Mouse (Mus musculus) neural tube, embryonic 14.5 days (tissue): ENCODE results near the gene Aldh18a1. TPM values are rescaled to one million over a fixed set of nuclear protein-coding genes. Genes with fewer than 3 reads are reported as not detected.

Experiments used
- ATAC-seq: fragments of 200-750 bp; cut with Nextera tagmentation; 2 replicates; pipeline ENCODE4 v1.8.0; 2017; ENCODE audit warnings: low read depth, mild to moderate bottlenecking, moderate TSS enrichment, moderate library complexity
- H3K27ac ChIP-seq: fragments of 300-500 bp; sonication (generic); 2 replicates; pipeline ENCODE4 v1.5.1; 2014; ENCODE audit warnings: low read depth, mild to moderate bottlenecking, control low read depth, low read length, moderate library complexity, mixed read lengths
- H3K27me3 ChIP-seq: fragments of 300-500 bp; sonication (generic); 2 replicates; pipeline ENCODE4 v1.6.1; 2014; ENCODE audit warnings: low read length; ENCODE audit not compliant: control insufficient read depth, insufficient read depth
- H3K36me3 ChIP-seq: fragments of 300-500 bp; sonication (generic); 2 replicates; pipeline ENCODE4 v1.6.1; 2014; ENCODE audit warnings: low read length, mixed read lengths; ENCODE audit not compliant: control insufficient read depth, insufficient read depth
- H3K4me1 ChIP-seq: fragments of 300-500 bp; sonication (generic); 2 replicates; pipeline ENCODE4 v1.6.1; 2014; ENCODE audit warnings: low read length; ENCODE audit not compliant: control insufficient read depth, insufficient read depth
- H3K4me2 ChIP-seq: fragments of 300-500 bp; sonication (generic); 2 replicates; pipeline ENCODE4 v1.6.1; 2014; ENCODE audit warnings: mild to moderate bottlenecking, low read depth, low read length, control low read depth
- H3K4me3 ChIP-seq: fragments of 300-500 bp; sonication (generic); 2 replicates; pipeline ENCODE4 v1.5.1; 2014; ENCODE audit warnings: low read depth, low read length, control low read depth, mixed read lengths
- H3K9ac ChIP-seq: fragments of 300-500 bp; sonication (generic); replicated peaks from 2 replicates; pipeline ENCODE4 v1.6.1; 2014; ENCODE audit warnings: low read depth, mild to moderate bottlenecking, control low read depth, low read length, mixed read lengths
- H3K9me3 ChIP-seq: fragments of 300-500 bp; sonication (generic); 2 replicates; pipeline ENCODE4 v1.6.1; 2016; ENCODE audit warnings: low read length; ENCODE audit not compliant: control insufficient read depth
- WGBS: fragments of 180-500 bp; shearing (Covaris S2); extraction: QIAGEN DNeasy Blood & Tissue Kit; methylation state at CpG from one replicate; pipeline ENCODE4 v1.1.7; 2014; 5-methylcytosine and 5-hydroxymethylcytosine counted together
- polyA plus RNA-seq: library from polyadenylated mRNA; unstranded; fragments of >200 nt; fragmentation: Nextera tagmentation; extraction: Ambion mirVana; gene quantifications from 2 replicates; pipeline ENCODE4 v1.2.1, GENCODE M21; 2014

Gene Aldh18a1
- polyA plus RNA-seq, 1 experiment from 2014 or later: 42.3 TPM

- no peaks in the 10 kb centered on the region for H3K9me3 ChIP-seq
- H3K4me2 ChIP-seq: no peak overlapping the region
- H3K4me3 ChIP-seq: no peak overlapping the region
- no peak overlapping the region for H3K27ac ChIP-seq
- 95% methylated on average over 3 of the region's 3 CpGs for WGBS
- no peak for ATAC-seq
- no peak overlapping the region for H3K9ac ChIP-seq
- H3K36me3 ChIP-seq: peaks cover 9% of the 10 kb centered on the region; the same call in 1 of the 2 replicates
- H3K27me3 ChIP-seq: no peaks in the 10 kb centered on the region
- no peaks in the 10 kb centered on the region for H3K4me1 ChIP-seq
Observed at GRCm38 (mm10) chr19:40595231-40595630, 7.0 kb upstream of the Aldh18a1 start.

- Histone ChIP-seq H3K9me3 (no peaks in the 10 kb centered on the region), H3K36me3 (no peaks in the 10 kb centered on the region), H3K4me2 (peak overlapping the region; percentile 81), H3K9ac (peak overlapping the region; percentile 72; the same call in 1 of the 2 replicates), H3K27me3 (no peaks in the 10 kb centered on the region), H3K27ac (peak overlapping the region; percentile 72), H3K4me3 (peak overlapping the region; percentile 73), H3K4me1 (peaks cover 9% of the 10 kb centered on the region)
- peak; percentile 1; the same call in 1 of the 2 replicates for ATAC-seq
- WGBS: 0% methylated on average over 10 of the region's 10 CpGs
Observed at GRCm38 (mm10) chr19:40589530-40589880, 1.2 kb upstream of the Aldh18a1 start.

- no peaks in the 10 kb centered on the region for H3K27me3 ChIP-seq
- H3K27ac ChIP-seq: peak overlapping the region; percentile 72
- H3K4me1 ChIP-seq: peaks cover 9% of the 10 kb centered on the region
- peak overlapping the region; percentile 73 for H3K4me3 ChIP-seq
- H3K9me3 ChIP-seq: no peaks in the 10 kb centered on the region
- WGBS: 1% methylated on average over 18 of the region's 18 CpGs
- peak overlapping the region; percentile 72 for H3K9ac ChIP-seq
- H3K36me3 ChIP-seq: no peaks in the 10 kb centered on the region
- peak; percentile 75 for ATAC-seq
- peak overlapping the region; percentile 81 for H3K4me2 ChIP-seq
Observed at GRCm38 (mm10) chr19:40588847-40589529, 725 bp upstream of the Aldh18a1 start.

- Histone ChIP-seq H3K9ac (peak overlapping the region; percentile 72), H3K36me3 (no peaks in the 10 kb centered on the region; the same call in 1 of the 2 replicates), H3K27me3 (no peaks in the 10 kb centered on the region), H3K4me1 (peaks cover 9% of the 10 kb centered on the region), H3K4me2 (peak overlapping the region; percentile 81), H3K9me3 (no peaks in the 10 kb centered on the region), H3K27ac (peak overlapping the region; percentile 52; the same call in 1 of the 2 replicates), H3K4me3 (peak overlapping the region; percentile 73)
- 5% methylated on average over 30 of the region's 30 CpGs for WGBS
- peak; percentile 72; the same call in 1 of the 2 replicates for ATAC-seq
Observed at GRCm38 (mm10) chr19:40587491-40588292, 571 bp downstream of the Aldh18a1 start.

DNA sequence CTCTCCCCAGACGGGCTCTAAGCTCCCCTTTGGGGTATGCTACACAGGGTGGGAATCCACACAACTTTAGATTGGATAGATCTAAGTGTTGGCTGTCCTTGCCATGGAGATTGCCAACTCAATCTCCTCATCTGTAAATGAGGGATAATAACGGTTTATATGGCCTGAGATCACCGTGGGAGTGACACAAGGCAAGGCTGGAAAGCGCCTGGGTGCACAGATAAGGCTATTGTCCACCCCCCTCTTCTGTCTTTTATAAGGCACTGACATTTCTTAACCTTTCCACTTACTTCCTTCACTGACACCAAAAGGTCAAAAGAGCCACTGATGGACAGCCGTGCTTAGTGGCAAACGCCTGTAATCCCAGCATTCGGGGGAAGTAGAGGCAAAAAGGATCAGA, 1.4 kb downstream of the Aldh18a1 start:
- ATAC-seq: no peak
- Histone ChIP-seq H3K4me2 (peak overlapping the region; percentile 81), H3K27ac (no peak overlapping the region), H3K9ac (no peak overlapping the region), H3K27me3 (no peaks in the 10 kb centered on the region), H3K36me3 (no peaks in the 10 kb centered on the region; the same call in 1 of the 2 replicates), H3K4me1 (peaks cover 9% of the 10 kb centered on the region), H3K9me3 (no peaks in the 10 kb centered on the region), H3K4me3 (peak overlapping the region; percentile 73)
- 60% methylated on average over 7 of the region's 7 CpGs for WGBS

DNA sequence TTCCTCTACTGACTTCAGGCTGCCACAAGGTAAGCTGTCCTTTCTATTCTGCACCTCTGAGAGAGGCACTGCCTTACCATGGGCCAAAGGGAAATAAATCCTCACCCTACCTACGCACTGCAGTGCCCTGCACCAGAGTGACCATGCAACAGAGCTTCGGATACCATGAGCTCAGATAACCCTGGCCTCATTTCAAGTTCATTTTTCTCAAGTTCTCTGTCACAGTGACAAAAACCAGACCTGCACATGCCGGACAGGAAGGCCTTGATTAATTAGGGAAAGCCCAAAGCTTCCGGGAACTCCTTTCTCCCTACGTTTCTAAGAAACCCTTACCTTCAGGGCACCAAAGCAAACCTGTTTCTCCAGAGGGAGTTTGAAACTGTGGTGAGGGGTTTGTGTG, 6.6 kb downstream of the Aldh18a1 start:
- H3K9ac ChIP-seq: no peak overlapping the region
- H3K27ac ChIP-seq: no peak overlapping the region
- H3K9me3 ChIP-seq: no peaks in the 10 kb centered on the region
- no peaks in the 10 kb centered on the region for H3K27me3 ChIP-seq
- H3K36me3 ChIP-seq: peaks cover 26% of the 10 kb centered on the region
- no peak overlapping the region for H3K4me3 ChIP-seq
- 94% methylated on average over 5 of the region's 5 CpGs for WGBS
- H3K4me2 ChIP-seq: no peak overlapping the region
- no peak for ATAC-seq
- H3K4me1 ChIP-seq: peaks cover under 1% of the 10 kb centered on the region; the same call in 1 of the 2 replicates

DNA sequence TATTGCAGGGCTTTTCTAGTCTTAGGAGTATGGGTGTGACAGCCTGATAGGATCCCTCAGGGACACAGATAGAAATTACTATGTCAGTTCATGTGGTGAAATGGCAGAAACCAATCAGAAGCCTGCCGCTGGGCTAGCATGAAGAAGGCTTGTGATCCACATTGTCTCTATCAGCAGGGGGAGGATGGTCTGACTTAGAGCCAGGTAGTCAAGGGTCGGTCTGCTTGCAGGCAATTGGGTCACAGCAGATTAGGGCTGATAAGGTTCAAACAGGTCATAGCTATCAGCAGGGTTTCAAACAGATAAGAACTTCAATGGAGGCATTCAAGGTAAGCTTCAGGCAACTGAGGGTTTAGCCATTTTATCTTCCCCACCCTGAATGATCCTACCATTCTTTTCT, 7.4 kb downstream of the Aldh18a1 start:
- 93% methylated on average over 2 of the region's 2 CpGs for WGBS
- ATAC-seq: no peak

GRCm38 (mm10) chr19:40575438-40575837, 12.8 kb downstream of the Aldh18a1 start:
- no peak overlapping the region for H3K9ac ChIP-seq
- 0 out of 2 replicates have a peak, but pooled peaks cover 4% of the 10 kb centered on the region for H3K9me3 ChIP-seq
- no peaks in the 10 kb centered on the region for H3K4me1 ChIP-seq
- no peak overlapping the region for H3K4me3 ChIP-seq
- no peak overlapping the region for H3K4me2 ChIP-seq
- peaks cover 51% of the 10 kb centered on the region for H3K36me3 ChIP-seq
- no peaks in the 10 kb centered on the region for H3K27me3 ChIP-seq
- H3K27ac ChIP-seq: no peak overlapping the region
- WGBS: 74% methylated on average over 5 of the region's 5 CpGs
- no peak for ATAC-seq

More for the DNA sequence above, 7.4 kb downstream of the Aldh18a1 start:
- no peaks in the 10 kb centered on the region for H3K4me1 ChIP-seq
- H3K4me2 ChIP-seq: no peak overlapping the region
- no peaks in the 10 kb centered on the region for H3K27me3 ChIP-seq
- no peaks in the 10 kb centered on the region for H3K9me3 ChIP-seq
- no peak overlapping the region for H3K9ac ChIP-seq
- H3K4me3 ChIP-seq: no peak overlapping the region
- peaks cover 28% of the 10 kb centered on the region for H3K36me3 ChIP-seq
- no peak overlapping the region for H3K27ac ChIP-seq

- Histone ChIP-seq H3K9ac (no peak overlapping the region), H3K4me3 (no peak overlapping the region), H3K27ac (no peak overlapping the region), H3K4me2 (no peak overlapping the region), H3K27me3 (no peaks in the 10 kb centered on the region), H3K36me3 (peaks cover 53% of the 10 kb centered on the region), H3K4me1 (no peaks in the 10 kb centered on the region), H3K9me3 (0 out of 2 replicates have a peak, but pooled peaks cover 5% of the 10 kb centered on the region)
- ATAC-seq: no peak
- 94% methylated on average over 9 of the region's 9 CpGs for WGBS
Observed at GRCm38 (mm10) chr19:40570726-40571125, 17.5 kb downstream of the Aldh18a1 start.
